Mouse (Mus musculus) liver, adult 2 months (tissue): ENCODE data around the gene Ccdc88c. TPM values are rescaled to one million over a fixed set of nuclear protein-coding genes. Genes with fewer than 3 reads are reported as not detected.
A peak's percentile ranks its signal among the peaks of the same experiment; 100 is the strongest.

ENCODE experiments used
- DNase-seq: peaks from one replicate; pipeline ENCODE4 v3.0.0-alpha.2; 2011; ENCODE audit warnings: low read depth, low spot score; ENCODE audit errors: extremely low read depth
- H3K27ac ChIP-seq: fragments of 200-500 bp; replicated peaks from 2 replicates; pipeline ENCODE4 v1.5.1; 2012; ENCODE audit warnings: low read depth, mild to moderate bottlenecking, control low read depth, inconsistent platforms, low read length; ENCODE audit not compliant: insufficient read depth
- H3K27me3 ChIP-seq: fragments of 200-500 bp; 2 replicates; pipeline ENCODE4 v1.6.1; 2012; ENCODE audit warnings: mild to moderate bottlenecking, moderate library complexity, low read length, inconsistent platforms; ENCODE audit not compliant: control insufficient read depth, insufficient read depth
- H3K36me3 ChIP-seq: fragments of 200-500 bp; 2 replicates; pipeline ENCODE4 v1.6.1; 2012; ENCODE audit warnings: low read length, inconsistent platforms; ENCODE audit not compliant: control insufficient read depth, insufficient read depth
- H3K4me1 ChIP-seq: fragments of 200-500 bp; 2 replicates; pipeline ENCODE4 v1.6.1; 2011; ENCODE audit warnings: low read length; ENCODE audit not compliant: control insufficient read depth, insufficient read depth
- H3K4me3 ChIP-seq: fragments of 200-500 bp; 2 replicates; pipeline ENCODE4 v1.5.1; 2011; ENCODE audit warnings: low read depth, mild to moderate bottlenecking, control low read depth, low read length, moderate library complexity; ENCODE audit not compliant: insufficient read depth
- H3K79me2 ChIP-seq: fragments of 200-500 bp; 2 replicates; pipeline ENCODE4 v1.6.1; 2012; ENCODE audit warnings: inconsistent platforms, mild to moderate bottlenecking, low read length, moderate library complexity; ENCODE audit not compliant: control insufficient read depth, insufficient read depth
- H3K9ac ChIP-seq: fragments of 200-500 bp; 2 replicates; pipeline ENCODE4 v1.6.1; 2012; ENCODE audit warnings: low read depth, mild to moderate bottlenecking, control low read depth, inconsistent platforms, low read length
- CTCF ChIP-seq: fragments of 200-500 bp; IDR thresholded peaks from 2 replicates; pipeline ENCODE4 v1.5.1; 2011; ENCODE audit warnings: low read depth, low read length, control low read depth
- POLR2A ChIP-seq: fragments of 200-500 bp; IDR thresholded peaks from 2 replicates; pipeline ENCODE4 v1.6.1; 2011; ENCODE audit warnings: low read length, control low read depth; ENCODE audit not compliant: insufficient read depth; ENCODE audit errors: extremely low read depth
- WGBS: fragments of 180-500 bp; shearing (Covaris S2); methylation state at CpG from one replicate; pipeline ENCODE4 v1.1.7; 2018; 5-methylcytosine and 5-hydroxymethylcytosine counted together
- polyA plus RNA-seq: library from polyadenylated mRNA; depleted of rRNA; stranded (reverse); fragments of >200 nt; gene quantifications from 2 replicates; pipeline ENCODE4 v1.2.3, GENCODE M21; 2012
- total RNA-seq: library from RNA; depleted of rRNA; stranded (reverse); fragments of >200 nt; gene quantifications from 2 replicates; pipeline ENCODE4 v1.2.3, GENCODE M21; 2014

Ccdc88c gene
- total and polyA plus RNA-seq, 2 experiments = 1.1 to 1.3 TPM

DNA sequence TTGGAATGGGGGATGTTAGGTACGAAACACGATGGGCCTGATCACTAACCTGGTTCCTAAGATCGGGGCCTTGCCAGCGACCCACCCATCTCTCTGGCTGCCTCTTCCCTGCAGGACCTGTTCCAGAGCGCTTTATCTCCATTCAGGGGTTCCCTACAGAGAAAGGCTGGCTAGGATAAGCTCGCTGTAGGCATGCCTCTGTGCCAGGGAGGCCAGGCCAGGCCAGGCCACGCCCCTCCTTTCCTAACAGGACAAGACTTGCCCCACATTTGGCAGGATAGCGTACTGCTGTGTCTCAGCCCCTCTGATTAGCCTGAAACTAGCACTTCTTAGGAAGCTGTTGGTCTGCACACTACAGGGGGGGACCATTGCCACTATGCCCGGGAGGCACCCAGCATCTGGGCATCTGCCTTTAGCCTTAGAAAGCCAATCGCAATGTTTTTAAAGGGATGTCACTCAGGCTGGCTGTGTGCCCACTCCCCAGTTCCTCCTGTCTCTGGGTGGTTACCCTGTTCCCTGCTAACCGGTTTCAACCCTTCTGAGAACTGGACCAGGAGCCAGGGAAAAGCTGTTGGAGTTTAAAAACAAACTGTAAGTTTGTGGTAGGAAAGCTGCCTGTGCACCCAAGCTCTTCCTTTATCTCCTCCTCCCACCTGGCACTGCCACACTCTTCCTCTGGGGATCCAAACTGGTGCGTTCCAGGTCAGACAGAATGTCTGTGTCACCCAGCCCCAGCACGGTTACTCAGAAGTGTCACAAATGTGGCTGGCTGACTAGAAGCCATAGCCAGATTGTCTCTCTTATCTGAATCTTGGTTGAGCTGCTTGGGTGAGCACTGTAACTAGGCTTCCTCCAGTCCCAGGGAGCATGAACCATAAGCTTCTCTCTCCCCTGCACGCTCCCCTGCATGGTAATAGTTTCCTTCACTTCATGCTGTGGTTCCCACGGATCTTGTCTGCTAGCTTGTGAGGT is 69.9 kb downstream of the Ccdc88c start:
- no peak overlapping the region for H3K27ac ChIP-seq
- H3K79me2 ChIP-seq = no peaks in the 10 kb centered on the region
- H3K9ac ChIP-seq = no peak overlapping the region
- no peak for TF ChIP-seq CTCF
- TF ChIP-seq POLR2A = no peak
- 58% methylated on average over 15 of the region's 15 CpGs for WGBS
- H3K4me1 ChIP-seq = peaks cover 2% of the 10 kb centered on the region; the same call in 1 of the 2 replicates
- DNase-seq = peak; percentile 53
- no peak overlapping the region for H3K4me3 ChIP-seq
- no peaks in the 10 kb centered on the region for H3K36me3 ChIP-seq
- no peaks in the 10 kb centered on the region for H3K27me3 ChIP-seq

DNA sequence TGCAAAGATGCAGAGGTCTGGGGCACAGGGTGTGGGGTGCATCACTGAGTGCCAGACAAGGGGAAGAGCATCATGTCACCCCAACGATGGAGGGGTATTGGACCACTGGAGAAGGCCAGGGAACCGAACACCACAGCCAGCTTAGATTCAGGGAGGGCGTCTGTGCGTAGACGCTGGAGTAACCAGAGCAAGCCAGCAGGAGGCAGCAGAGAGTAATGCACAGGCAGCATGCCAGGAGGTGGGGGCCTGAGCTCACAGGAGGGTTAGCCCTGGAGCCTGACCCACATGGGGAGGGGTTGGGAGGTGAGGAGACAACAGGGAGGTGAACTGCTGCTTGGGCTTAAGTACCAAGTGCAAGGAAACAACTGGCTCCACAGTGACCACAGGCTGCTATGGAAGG is 70.8 kb downstream of the Ccdc88c start:
- Histone ChIP-seq H3K9ac (no peak overlapping the region), H3K27ac (no peak overlapping the region), H3K4me3 (no peak overlapping the region), H3K79me2 (no peaks in the 10 kb centered on the region), H3K27me3 (no peaks in the 10 kb centered on the region), H3K4me1 (peaks cover 2% of the 10 kb centered on the region; the same call in 1 of the 2 replicates), H3K36me3 (no peaks in the 10 kb centered on the region)
- peak; percentile 19 for DNase-seq
- TF ChIP-seq POLR2A (no peak), CTCF (peak; percentile 96)
- 40% methylated on average over 5 of the region's 5 CpGs for WGBS

DNA sequence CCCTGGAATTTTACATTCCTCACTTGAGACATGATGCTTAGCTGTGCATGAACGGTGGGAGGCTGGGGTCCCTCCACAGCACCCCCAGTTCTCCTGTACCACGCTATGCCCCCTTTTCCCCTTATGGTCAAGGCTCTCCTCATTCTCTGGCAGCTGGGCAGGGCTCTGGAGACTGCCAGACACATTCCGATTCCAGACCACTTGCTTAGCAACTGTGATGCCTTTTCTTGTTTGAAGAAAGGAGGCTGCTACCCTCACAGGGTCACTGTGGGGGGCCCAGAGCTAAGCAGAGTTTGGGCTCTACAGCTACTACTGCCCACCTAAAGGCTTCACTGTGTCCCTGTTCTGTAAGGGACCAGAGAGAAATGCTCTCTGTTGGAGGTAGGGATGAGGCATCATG is 71.6 kb downstream of the Ccdc88c start:
- TF ChIP-seq CTCF = no peak
- no peak for TF ChIP-seq POLR2A
- Histone ChIP-seq H3K79me2 (no peaks in the 10 kb centered on the region), H3K9ac (no peak overlapping the region), H3K36me3 (no peaks in the 10 kb centered on the region), H3K4me3 (no peak overlapping the region), H3K27ac (no peak overlapping the region), H3K27me3 (no peaks in the 10 kb centered on the region), H3K4me1 (peaks cover 2% of the 10 kb centered on the region; the same call in 1 of the 2 replicates)
- no peak for DNase-seq
- 88% methylated on average over 3 of the region's 3 CpGs for WGBS

DNA sequence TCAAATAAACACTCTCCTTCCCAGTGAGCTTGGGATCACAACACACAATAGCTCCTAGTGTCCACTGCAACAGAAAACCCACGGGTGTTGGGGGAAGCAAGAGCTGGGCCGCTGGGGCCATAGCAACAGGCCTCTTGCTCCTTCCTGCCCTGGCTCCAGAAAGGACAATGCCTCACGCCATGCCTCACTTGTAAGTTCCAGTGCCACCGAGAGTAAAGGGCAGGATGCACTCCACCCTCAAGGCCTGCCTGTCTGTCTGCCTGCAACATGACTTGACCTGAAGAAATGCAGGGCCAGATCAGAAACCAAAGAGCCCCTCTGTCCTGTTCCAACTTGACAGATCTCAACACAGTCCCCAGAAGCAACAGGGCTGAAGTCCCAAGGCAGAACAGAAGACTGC is 72.0 kb downstream of the Ccdc88c start:
- no peak overlapping the region for H3K4me3 ChIP-seq
- H3K27me3 ChIP-seq = no peaks in the 10 kb centered on the region
- DNase-seq = no peak
- H3K27ac ChIP-seq = no peak overlapping the region
- no peak for TF ChIP-seq CTCF
- no peak for TF ChIP-seq POLR2A
- WGBS = 75% methylated on average over 4 of the region's 4 CpGs
- H3K36me3 ChIP-seq = no peaks in the 10 kb centered on the region
- no peak overlapping the region for H3K9ac ChIP-seq
- H3K79me2 ChIP-seq = no peaks in the 10 kb centered on the region
- H3K4me1 ChIP-seq = peaks cover 2% of the 10 kb centered on the region; the same call in 1 of the 2 replicates

DNA sequence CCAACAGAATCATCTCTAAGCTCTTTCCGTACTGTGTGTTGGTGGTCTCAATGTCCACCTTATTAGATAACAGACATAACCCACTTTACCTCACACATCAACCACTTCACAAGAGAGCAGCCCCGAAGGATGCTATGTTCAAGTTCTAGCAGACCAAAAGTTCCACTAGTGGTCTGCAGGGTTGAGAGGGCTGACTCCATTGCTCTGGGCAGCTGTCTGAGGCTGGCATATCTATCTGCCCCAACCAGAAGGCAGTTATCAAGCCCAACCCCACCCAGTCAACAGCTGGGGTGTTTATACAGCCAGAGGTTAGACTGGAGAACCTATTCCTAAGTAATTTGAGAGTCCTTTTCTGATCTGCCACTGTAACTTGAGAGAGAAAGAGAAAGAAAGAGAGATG is 72.8 kb downstream of the Ccdc88c start:
- peaks cover 2% of the 10 kb centered on the region; the same call in 1 of the 2 replicates for H3K4me1 ChIP-seq
- no peak for DNase-seq

GRCm38 (mm10) chr12:100953926-100954325 is 74.9 kb downstream of the Ccdc88c start:
- WGBS = 47% methylated on average over 8 of the region's 8 CpGs
- DNase-seq = peak; percentile 7
- Histone ChIP-seq H3K27me3 (no peaks in the 10 kb centered on the region), H3K9ac (no peak overlapping the region), H3K36me3 (no peaks in the 10 kb centered on the region), H3K4me3 (no peak overlapping the region), H3K79me2 (no peaks in the 10 kb centered on the region), H3K27ac (no peak overlapping the region), H3K4me1 (peaks cover 2% of the 10 kb centered on the region; the same call in 1 of the 2 replicates)
- TF ChIP-seq CTCF (no peak), POLR2A (no peak)

More for the DNA sequence above, 72.8 kb downstream of the Ccdc88c start:
- Histone ChIP-seq H3K79me2 (no peaks in the 10 kb centered on the region), H3K36me3 (no peaks in the 10 kb centered on the region), H3K4me3 (no peak overlapping the region), H3K9ac (no peak overlapping the region), H3K27ac (no peak overlapping the region), H3K27me3 (no peaks in the 10 kb centered on the region)
- 89% methylated on average over 2 of the region's 2 CpGs for WGBS
- TF ChIP-seq CTCF (no peak), POLR2A (no peak)
